Mouse (Mus musculus): ENCODE data around the gene Gm48551. TPM values are rescaled to one million over a fixed set of nuclear protein-coding genes. Genes with fewer than 3 reads are reported as not detected.
A peak's percentile ranks its signal among the peaks of the same experiment; 100 is the strongest.

The Gm48551 gene
- polyA plus RNA-seq (2015; fragmentation: Nextera tagmentation; extraction: Ambion mirVana), result 5.2 and 8.2 TPM in 2 replicates

- ATAC-seq (ENCODE audit: low read depth), result peak; percentile 95
- Histone ChIP-seq H3K9me3 (no peaks in the 10 kb centered on the region), H3K36me3 (peaks cover 33% of the 10 kb centered on the region), H3K4me3 (peak within 1 kb of the TSS; percentile 85), H3K27me3 (no peaks in the 10 kb centered on the region), H3K9ac (peak within 1 kb of the TSS; percentile 83), H3K4me1 (replicated peaks) (peaks cover 18% of the 10 kb centered on the region), H3K27ac (replicated peaks) (peak within 1 kb of the TSS; percentile 87), H3K4me2 (peak within 1 kb of the TSS; percentile 91)
- 10% methylated on average over 54 of the region's 54 CpGs for WGBS
These were observed at the start of gene Gm48551, which contains the start of gene Dohh for GRCm38 (mm10) chr10:81383802-81384604. Gene Gm48551, plus strand, starts transcription at chr10:81384466. Gene Dohh, plus strand, starts transcription at chr10:81384428.

GRCm38 (mm10) chr10:81335393-81336340, 48.6 kb upstream of the Gm48551 start:
- H3K4me2 ChIP-seq, result no peak overlapping the region
- ATAC-seq (ENCODE audit: low read depth), result 0 out of 2 replicates have a peak, but pooled peaks have one; percentile 33
- no peak overlapping the region for H3K4me3 ChIP-seq
- H3K36me3 ChIP-seq, result no peaks in the 10 kb centered on the region
- peaks cover 64% of the 10 kb centered on the region for H3K27me3 ChIP-seq
- WGBS, result 42% methylated on average over 18 of the region's 19 CpGs
- peak overlapping the region; percentile 41; the same call in 1 of the 2 replicates for H3K9ac ChIP-seq
- H3K4me1 ChIP-seq (replicated peaks), result peaks cover 4% of the 10 kb centered on the region; the same call in 1 of the 2 replicates
- H3K9me3 ChIP-seq, result no peaks in the 10 kb centered on the region
- peak overlapping the region; percentile 28; the same call in 1 of the 2 replicates for H3K27ac ChIP-seq (replicated peaks)

- no peaks in the 10 kb centered on the region for H3K36me3 ChIP-seq
- peaks cover 71% of the 10 kb centered on the region for H3K27me3 ChIP-seq
- no peak overlapping the region for H3K27ac ChIP-seq (replicated peaks)
- no peak overlapping the region for H3K4me3 ChIP-seq
- no peaks in the 10 kb centered on the region for H3K9me3 ChIP-seq
- peaks cover 4% of the 10 kb centered on the region; the same call in 1 of the 2 replicates for H3K4me1 ChIP-seq (replicated peaks)
- H3K4me2 ChIP-seq, result no peak overlapping the region
- H3K9ac ChIP-seq, result no peak overlapping the region
- WGBS, result 96% methylated on average over 4 of the region's 4 CpGs
- ATAC-seq (ENCODE audit: low read depth), result no peak
These were observed 47.7 kb upstream of the Gm48551 start for GRCm38 (mm10) chr10:81336558-81336957.

GRCm38 (mm10) chr10:81340551-81341332, 43.5 kb upstream of the Gm48551 start:
- H3K4me3 ChIP-seq, result no peak overlapping the region
- H3K27me3 ChIP-seq, result peaks cover 81% of the 10 kb centered on the region
- H3K4me2 ChIP-seq, result no peak overlapping the region
- no peaks in the 10 kb centered on the region for H3K9me3 ChIP-seq
- H3K4me1 ChIP-seq (replicated peaks), result peaks cover 8% of the 10 kb centered on the region
- ATAC-seq (ENCODE audit: low read depth), result no peak
- no peaks in the 10 kb centered on the region for H3K36me3 ChIP-seq
- H3K9ac ChIP-seq, result no peak overlapping the region
- 34% methylated on average over 17 of the region's 17 CpGs for WGBS
- no peak overlapping the region for H3K27ac ChIP-seq (replicated peaks)

GRCm38 (mm10) chr10:81341333-81341949, 42.8 kb upstream of the Gm48551 start:
- 36% methylated on average over 16 of the region's 16 CpGs for WGBS
- ATAC-seq (ENCODE audit: low read depth), result no peak
- peaks cover 83% of the 10 kb centered on the region for H3K27me3 ChIP-seq

GRCm38 (mm10) chr10:81342686-81343505, 41.4 kb upstream of the Gm48551 start, which contains the start of gene Gipc3:
Gene Gipc3, minus strand, starts transcription at chr10:81343266.
- Histone ChIP-seq H3K27me3 (peaks cover 83% of the 10 kb centered on the region), H3K4me2 (peak within 1 kb of the TSS; percentile 68), H3K27ac (replicated peaks) (no peak within 1 kb of the TSS), H3K9ac (peak within 1 kb of the TSS; percentile 65), H3K36me3 (no peaks in the 10 kb centered on the region), H3K4me1 (replicated peaks) (peaks cover 19% of the 10 kb centered on the region), H3K4me3 (peak within 1 kb of the TSS; percentile 43), H3K9me3 (no peaks in the 10 kb centered on the region)
- WGBS, result 5% methylated on average over 66 of the region's 67 CpGs
- ATAC-seq (ENCODE audit: low read depth), result no peak

More at GRCm38 (mm10) chr10:81341333-81341949, 42.8 kb upstream of the Gm48551 start:
- Histone ChIP-seq H3K4me3 (no peak overlapping the region), H3K9me3 (no peaks in the 10 kb centered on the region), H3K4me1 (replicated peaks) (peaks cover 10% of the 10 kb centered on the region), H3K4me2 (no peak overlapping the region), H3K36me3 (no peaks in the 10 kb centered on the region), H3K27ac (replicated peaks) (no peak overlapping the region), H3K9ac (no peak overlapping the region)

- Histone ChIP-seq H3K36me3 (no peaks in the 10 kb centered on the region), H3K4me3 (no peak overlapping the region), H3K9ac (no peak overlapping the region), H3K27ac (replicated peaks) (no peak overlapping the region), H3K4me1 (replicated peaks) (peaks cover 27% of the 10 kb centered on the region), H3K4me2 (no peak overlapping the region), H3K27me3 (peaks cover 74% of the 10 kb centered on the region), H3K9me3 (no peaks in the 10 kb centered on the region)
- 58% methylated on average over 8 of the region's 8 CpGs for WGBS
- ATAC-seq (ENCODE audit: low read depth), result no peak
These were observed 39.7 kb upstream of the Gm48551 start for GRCm38 (mm10) chr10:81344421-81345161.

- H3K27me3 ChIP-seq, result peaks cover 70% of the 10 kb centered on the region
- no peak for ATAC-seq (ENCODE audit: low read depth)
These were observed 39.1 kb upstream of the Gm48551 start for GRCm38 (mm10) chr10:81345162-81345534.

GRCm38 (mm10) chr10:81346453-81347067, 37.7 kb upstream of the Gm48551 start:
- Histone ChIP-seq H3K4me2 (peak overlapping the region; percentile 53), H3K27me3 (peaks cover 56% of the 10 kb centered on the region), H3K4me1 (replicated peaks) (peaks cover 38% of the 10 kb centered on the region), H3K36me3 (no peaks in the 10 kb centered on the region), H3K9ac (peak overlapping the region; percentile 53; the same call in 1 of the 2 replicates), H3K4me3 (peak overlapping the region; percentile 29), H3K9me3 (no peaks in the 10 kb centered on the region), H3K27ac (replicated peaks) (no peak overlapping the region; the same call in 1 of the 2 replicates)
- WGBS, result 6% methylated on average over 55 of the region's 55 CpGs
- ATAC-seq (ENCODE audit: low read depth), result no peak

More at GRCm38 (mm10) chr10:81345162-81345534, 39.1 kb upstream of the Gm48551 start:
- Histone ChIP-seq H3K36me3 (no peaks in the 10 kb centered on the region), H3K27ac (replicated peaks) (no peak overlapping the region), H3K4me3 (no peak overlapping the region), H3K4me2 (no peak overlapping the region), H3K9me3 (no peaks in the 10 kb centered on the region), H3K4me1 (replicated peaks) (peaks cover 32% of the 10 kb centered on the region), H3K9ac (no peak overlapping the region)
- 90% methylated on average over 4 of the region's 4 CpGs for WGBS

Data from neural tube, embryonic 13.5 days (tissue).